Mouse (Mus musculus): ENCODE measurements at regions not wholly inside any gene's neighbourhood (a gene's known extent, or its start where the extent isn't known, plus 50 kb on each side); places are given as distances from the start of the nearest gene placed in this dataset.
"Not testable (repeated sequence)": the region's sequence is repeated elsewhere in the genome, so short reads cannot be mapped to it uniquely, and the experiment has no call there.

DNA sequence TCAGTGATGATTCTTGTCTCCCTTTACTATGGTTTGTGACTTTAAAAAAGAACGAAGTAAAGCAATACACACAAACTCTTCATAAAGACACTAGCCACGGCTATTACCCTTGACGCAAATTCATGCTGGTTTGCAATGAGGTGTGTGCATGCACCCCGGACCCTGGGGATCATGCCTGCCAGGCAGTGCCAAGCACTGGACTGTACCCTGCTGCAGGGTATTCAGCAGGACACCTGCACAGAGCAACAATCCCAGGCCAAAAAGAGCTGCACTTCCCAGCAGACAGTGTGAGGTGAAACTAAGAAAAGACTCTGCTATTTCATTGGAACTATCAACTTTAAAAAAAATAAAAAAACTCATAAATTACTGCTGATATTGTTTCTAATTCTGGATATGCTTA lies 71.4 kb downstream of the Adra2a start:
- Histone ChIP-seq H3K4me3 (replicated peaks; ENCODE audit: low read length) (peak overlapping the region; percentile 30), H3K36me3 (ENCODE audit: insufficient read depth, low read length) (no peaks in the 10 kb centered on the region), H3K27me3 (ENCODE audit: insufficient read depth, low read length) (peaks cover 40% of the 10 kb centered on the region), H3K9me3 (ENCODE audit: low read length) (no peaks in the 10 kb centered on the region), H3K4me1 (replicated peaks; ENCODE audit: low read depth, low read length) (peaks cover 30% of the 10 kb centered on the region)
- TF ChIP-seq NANOG (IDR thresholded peaks at IDR 0.05; ENCODE audit: borderline replicate concordance, low read length) (no peak), POU5F1 (IDR thresholded peaks at IDR 0.05; ENCODE audit: borderline replicate concordance, low read length) (no peak), CTCF (conservative IDR thresholded peaks at IDR 0.05; ENCODE audit: low read length) (no peak)

DNA sequence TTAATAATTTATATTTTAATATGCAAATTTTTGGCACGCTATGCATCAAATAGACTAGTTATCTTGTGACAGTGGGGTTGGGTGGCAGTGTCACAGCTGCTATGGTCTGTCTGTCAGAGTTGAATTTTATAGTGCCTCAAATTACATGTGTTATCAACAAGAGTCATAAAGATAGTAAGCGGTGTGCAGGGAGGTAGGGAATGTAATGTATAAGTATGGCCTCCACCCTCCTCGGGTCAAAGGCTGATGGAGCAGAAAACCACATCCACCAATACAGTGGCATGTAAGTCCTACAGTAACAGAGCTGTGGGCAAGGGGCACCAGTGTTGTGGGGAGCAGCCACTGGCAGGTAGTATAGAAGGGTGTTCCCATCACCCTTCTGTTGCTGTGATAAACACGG lies 72.9 kb downstream of the Adra2a start:
- Histone ChIP-seq H3K36me3 (ENCODE audit: insufficient read depth, low read length) (no peaks in the 10 kb centered on the region), H3K9me3 (ENCODE audit: low read length) (no peaks in the 10 kb centered on the region), H3K4me1 (replicated peaks; ENCODE audit: low read depth, low read length) (peaks cover 30% of the 10 kb centered on the region), H3K4me3 (replicated peaks; ENCODE audit: low read length) (no peak overlapping the region), H3K27me3 (ENCODE audit: insufficient read depth, low read length) (peaks cover 35% of the 10 kb centered on the region)
- TF ChIP-seq CTCF (conservative IDR thresholded peaks at IDR 0.05; ENCODE audit: low read length) (no peak), POU5F1 (IDR thresholded peaks at IDR 0.05; ENCODE audit: borderline replicate concordance, low read length) (no peak), NANOG (IDR thresholded peaks at IDR 0.05; ENCODE audit: borderline replicate concordance, low read length) (no peak)

DNA sequence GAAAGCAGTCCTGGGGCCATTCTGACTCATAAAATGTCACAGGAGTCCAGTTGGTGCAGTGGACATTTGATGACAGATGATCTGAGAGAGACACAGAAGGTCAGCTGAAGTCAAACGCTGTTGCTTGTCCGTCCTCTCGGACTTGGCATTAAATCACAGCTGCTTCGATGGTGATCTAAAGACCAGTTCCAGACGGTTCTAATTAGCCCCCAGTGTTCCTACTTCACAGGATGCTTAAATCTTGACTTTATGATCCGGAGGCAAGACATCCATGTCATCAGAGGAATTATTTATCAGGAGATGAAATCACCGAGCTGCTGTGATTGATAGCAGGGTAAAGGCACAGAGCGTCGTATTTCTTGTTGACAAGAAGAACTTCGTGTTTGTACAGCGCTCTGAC lies 73.7 kb downstream of the Adra2a start:
- no peaks in the 10 kb centered on the region for H3K36me3 ChIP-seq (ENCODE audit: insufficient read depth, low read length)
- no peak overlapping the region for H3K4me3 ChIP-seq (replicated peaks; ENCODE audit: low read length)
- TF ChIP-seq NANOG (IDR thresholded peaks at IDR 0.05; ENCODE audit: borderline replicate concordance, low read length) (no peak), POU5F1 (IDR thresholded peaks at IDR 0.05; ENCODE audit: borderline replicate concordance, low read length) (no peak), CTCF (conservative IDR thresholded peaks at IDR 0.05; ENCODE audit: low read length) (no peak)
- peaks cover 31% of the 10 kb centered on the region for H3K27me3 ChIP-seq (ENCODE audit: insufficient read depth, low read length)
- H3K9me3 ChIP-seq (ENCODE audit: low read length): no peaks in the 10 kb centered on the region
- peaks cover 30% of the 10 kb centered on the region for H3K4me1 ChIP-seq (replicated peaks; ENCODE audit: low read depth, low read length)

DNA sequence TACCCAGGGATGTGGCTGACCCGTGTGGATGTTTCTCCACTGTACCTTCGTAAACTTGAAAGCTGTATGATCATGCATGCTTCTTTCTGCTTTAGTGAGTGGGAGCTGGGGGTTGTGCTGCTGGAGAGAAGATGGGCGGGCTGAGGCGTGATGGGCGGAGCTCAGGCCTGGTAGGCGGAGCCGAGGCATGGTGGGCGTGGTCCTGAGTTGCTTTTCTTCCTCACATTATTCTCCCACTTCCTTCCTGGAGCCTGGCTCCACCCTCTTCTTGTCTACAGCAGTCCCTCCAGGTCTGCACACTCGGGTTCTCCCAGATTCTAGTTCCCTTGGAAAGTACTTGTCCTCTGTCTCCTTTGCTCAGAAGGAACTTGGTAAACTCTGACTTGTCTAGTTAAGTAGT lies 79.6 kb downstream of the Adra2a start:
- Histone ChIP-seq H3K4me3 (replicated peaks; ENCODE audit: low read length) (no peak overlapping the region), H3K4me1 (replicated peaks; ENCODE audit: low read depth, low read length) (peaks cover 25% of the 10 kb centered on the region), H3K9me3 (ENCODE audit: low read length) (no peaks in the 10 kb centered on the region), H3K36me3 (ENCODE audit: insufficient read depth, low read length) (no peaks in the 10 kb centered on the region), H3K27me3 (ENCODE audit: insufficient read depth, low read length) (peaks cover 6% of the 10 kb centered on the region)
- TF ChIP-seq POU5F1 (IDR thresholded peaks at IDR 0.05; ENCODE audit: borderline replicate concordance, low read length) (no peak), CTCF (conservative IDR thresholded peaks at IDR 0.05; ENCODE audit: low read length) (no peak), NANOG (IDR thresholded peaks at IDR 0.05; ENCODE audit: borderline replicate concordance, low read length) (no peak)

DNA sequence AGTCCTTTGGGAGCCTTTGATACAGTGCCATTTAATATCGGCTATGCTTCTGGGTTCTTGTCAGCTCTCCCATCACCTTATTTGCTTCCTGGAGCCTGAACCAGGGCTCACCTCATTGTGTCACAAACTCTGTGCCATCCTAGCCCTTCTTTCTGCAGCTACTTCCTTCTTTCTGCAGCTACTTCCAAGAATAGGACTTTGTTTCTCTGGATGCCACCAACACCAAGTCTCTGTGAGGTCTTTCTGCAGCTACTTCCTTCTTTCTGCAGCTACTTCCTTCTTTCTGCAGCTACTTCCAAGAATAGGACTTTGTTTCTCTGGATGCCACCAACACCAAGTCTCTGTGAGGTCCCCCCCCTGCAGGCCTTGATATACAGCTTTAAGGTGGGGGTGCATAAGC lies 107.8 kb downstream of the Adra2a start:
- peaks cover 17% of the 10 kb centered on the region for H3K9me3 ChIP-seq (ENCODE audit: low read length)
- H3K4me1 ChIP-seq (replicated peaks; ENCODE audit: low read depth, low read length); H3K27me3 ChIP-seq (ENCODE audit: insufficient read depth, low read length); H3K36me3 ChIP-seq (ENCODE audit: insufficient read depth, low read length); H3K4me3 ChIP-seq (replicated peaks; ENCODE audit: low read length): not testable (repeated sequence)

DNA sequence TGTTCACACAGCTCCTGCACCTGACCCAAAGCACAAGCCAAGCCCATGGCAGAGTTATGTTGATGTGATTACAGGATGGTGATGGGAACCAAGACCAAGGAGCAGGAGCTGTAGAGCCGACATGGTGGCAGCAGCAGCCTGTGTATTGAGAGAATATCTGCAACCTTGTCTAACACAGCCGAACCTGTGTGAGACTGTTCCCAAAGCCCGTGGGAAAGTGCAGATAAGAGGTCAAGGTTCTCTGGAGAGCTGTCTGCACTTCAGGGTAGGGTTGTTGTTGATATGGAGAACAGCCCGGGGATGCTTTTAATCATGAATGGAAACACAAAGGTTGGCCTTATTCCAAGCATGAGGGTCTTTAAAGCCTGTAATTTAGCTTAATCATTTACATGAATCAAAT lies 110.4 kb downstream of the Adra2a start:
- Histone ChIP-seq H3K4me3 (replicated peaks; ENCODE audit: low read length) (no peak overlapping the region), H3K36me3 (ENCODE audit: insufficient read depth, low read length) (no peaks in the 10 kb centered on the region), H3K4me1 (replicated peaks; ENCODE audit: low read depth, low read length) (no peaks in the 10 kb centered on the region), H3K27me3 (ENCODE audit: insufficient read depth, low read length) (peaks cover 10% of the 10 kb centered on the region; the same call in 1 of the 2 replicates), H3K9me3 (ENCODE audit: low read length) (no peaks in the 10 kb centered on the region)
- no peak for TF ChIP-seq POU5F1 (IDR thresholded peaks at IDR 0.05; ENCODE audit: borderline replicate concordance, low read length)
- TF ChIP-seq NANOG (IDR thresholded peaks at IDR 0.05; ENCODE audit: borderline replicate concordance, low read length): no peak
- TF ChIP-seq CTCF (conservative IDR thresholded peaks at IDR 0.05; ENCODE audit: low read length): no peak

DNA sequence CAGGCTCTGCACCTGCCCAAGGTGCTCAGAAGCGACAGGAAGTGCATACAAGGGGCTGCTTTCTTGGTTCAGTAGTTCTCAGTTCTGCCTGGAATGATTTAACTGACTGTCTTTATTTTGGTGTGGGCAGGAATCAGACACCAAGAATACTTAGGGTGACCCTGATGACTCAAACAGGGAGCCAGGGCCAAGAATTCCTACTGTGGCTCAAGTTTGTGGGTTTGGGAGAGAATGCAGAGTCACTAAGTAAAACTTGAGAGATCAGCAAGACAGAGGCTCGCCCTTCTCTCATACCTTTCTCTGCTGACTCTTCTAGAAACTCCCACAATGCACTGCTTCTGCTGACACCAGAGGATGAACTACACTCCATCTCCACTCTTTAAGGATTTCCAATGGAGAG lies 126.4 kb downstream of the Adra2a start:
- Histone ChIP-seq H3K9me3 (ENCODE audit: low read length) (no peaks in the 10 kb centered on the region), H3K4me3 (replicated peaks; ENCODE audit: low read length) (no peak overlapping the region), H3K36me3 (ENCODE audit: insufficient read depth, low read length) (no peaks in the 10 kb centered on the region), H3K4me1 (replicated peaks; ENCODE audit: low read depth, low read length) (peaks cover 32% of the 10 kb centered on the region), H3K27me3 (ENCODE audit: insufficient read depth, low read length) (peaks cover 11% of the 10 kb centered on the region)
- TF ChIP-seq POU5F1 (IDR thresholded peaks at IDR 0.05; ENCODE audit: borderline replicate concordance, low read length) (no peak), CTCF (conservative IDR thresholded peaks at IDR 0.05; ENCODE audit: low read length) (no peak), NANOG (IDR thresholded peaks at IDR 0.05; ENCODE audit: borderline replicate concordance, low read length) (no peak)

DNA sequence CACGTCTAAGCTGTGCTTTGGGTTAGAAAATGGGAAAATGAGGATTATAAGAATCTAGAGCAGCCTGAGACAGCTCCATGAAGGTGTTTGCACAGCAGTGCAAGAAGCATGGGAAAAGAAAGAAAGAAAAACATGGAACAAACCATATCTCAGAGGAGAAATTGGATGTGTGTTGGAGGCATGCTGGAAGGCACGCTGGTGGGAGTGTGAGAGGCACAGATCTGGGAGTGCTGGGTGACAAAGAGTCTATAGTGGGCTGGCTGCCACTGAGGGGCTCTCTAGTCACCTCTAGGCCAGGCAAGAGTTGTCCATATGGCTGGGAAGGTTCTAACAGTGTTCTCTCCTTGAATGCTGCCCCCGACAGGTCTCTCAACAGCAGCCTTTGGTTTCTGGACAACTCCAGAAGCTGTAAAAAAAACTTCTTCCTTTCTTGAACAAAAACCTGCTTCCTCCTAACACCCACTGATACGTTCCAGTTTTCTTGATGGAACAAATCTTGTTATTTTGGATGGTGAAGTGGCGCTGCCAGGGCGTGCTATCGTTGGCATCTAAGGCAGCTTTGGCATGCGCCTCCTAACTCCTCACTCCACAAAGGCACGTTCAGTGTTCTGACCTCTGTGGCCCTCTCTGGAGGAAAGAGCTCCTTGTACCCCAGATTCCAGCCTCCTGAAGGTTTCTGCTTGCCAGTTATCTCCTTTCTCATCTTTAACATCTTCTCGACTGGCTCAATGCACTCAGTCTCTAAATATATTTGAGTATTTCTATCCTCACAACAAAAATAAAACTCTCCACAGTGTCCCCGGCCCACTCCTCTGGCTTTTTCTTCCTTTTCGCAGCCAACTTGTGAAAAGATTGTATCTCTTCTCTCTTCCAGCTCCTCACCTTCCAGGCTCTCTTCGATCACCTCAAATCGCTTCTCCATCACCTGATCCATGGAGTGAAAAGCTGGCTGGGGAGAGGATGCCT lies 130.4 kb downstream of the Adra2a start:
- TF ChIP-seq POU5F1 (IDR thresholded peaks at IDR 0.05; ENCODE audit: borderline replicate concordance, low read length) (no peak), CTCF (conservative IDR thresholded peaks at IDR 0.05; ENCODE audit: low read length) (no peak), NANOG (IDR thresholded peaks at IDR 0.05; ENCODE audit: borderline replicate concordance, low read length) (no peak)
- Histone ChIP-seq H3K27me3 (ENCODE audit: insufficient read depth, low read length) (peaks cover 16% of the 10 kb centered on the region), H3K4me3 (replicated peaks; ENCODE audit: low read length) (no peak overlapping the region), H3K9me3 (ENCODE audit: low read length) (no peaks in the 10 kb centered on the region), H3K36me3 (ENCODE audit: insufficient read depth, low read length) (no peaks in the 10 kb centered on the region), H3K4me1 (replicated peaks; ENCODE audit: low read depth, low read length) (peaks cover 27% of the 10 kb centered on the region)

DNA sequence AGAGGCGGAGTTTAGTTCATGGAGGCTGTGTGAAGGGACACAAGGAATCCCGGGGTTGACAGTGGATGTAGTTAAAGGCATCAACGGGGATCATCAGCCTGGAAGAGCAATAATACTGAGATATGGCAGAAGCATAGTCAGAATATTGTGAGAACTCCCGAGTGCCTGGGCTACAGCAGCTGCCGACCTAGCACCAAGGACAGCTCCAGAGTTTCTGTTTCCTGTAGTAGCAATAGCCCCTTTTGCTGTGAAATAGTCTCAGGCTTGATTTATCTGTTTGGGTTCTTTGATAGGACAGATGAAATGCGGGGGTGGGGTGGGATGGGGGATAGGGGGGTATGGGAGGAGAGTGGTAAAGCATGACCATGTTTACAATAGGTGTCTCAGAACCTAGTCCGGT lies 131.8 kb downstream of the Adra2a start:
- Histone ChIP-seq H3K9me3 (ENCODE audit: low read length) (no peaks in the 10 kb centered on the region), H3K27me3 (ENCODE audit: insufficient read depth, low read length) (peaks cover 16% of the 10 kb centered on the region), H3K4me3 (replicated peaks; ENCODE audit: low read length) (no peak overlapping the region), H3K36me3 (ENCODE audit: insufficient read depth, low read length) (no peaks in the 10 kb centered on the region), H3K4me1 (replicated peaks; ENCODE audit: low read depth, low read length) (peaks cover 18% of the 10 kb centered on the region)
- TF ChIP-seq NANOG (IDR thresholded peaks at IDR 0.05; ENCODE audit: borderline replicate concordance, low read length) (no peak), POU5F1 (IDR thresholded peaks at IDR 0.05; ENCODE audit: borderline replicate concordance, low read length) (no peak), CTCF (conservative IDR thresholded peaks at IDR 0.05; ENCODE audit: low read length) (no peak)
